Mouse (Mus musculus): ENCODE measurements around the gene Slc25a4. TPM values are rescaled to one million over a fixed set of nuclear protein-coding genes. Genes with fewer than 3 reads are reported as not detected.

The Slc25a4 gene
- polyA plus RNA-seq, 1 experiment from 2014 or later = 541 TPM

GRCm38 (mm10) chr8:46226622-46227021 is 15.5 kb upstream of the Slc25a4 start:
- H3K27ac ChIP-seq = no peak overlapping the region
- DNase-seq (ENCODE audit: low spot score) = no peak
- 93% methylated on average over 5 of the region's 5 CpGs for WGBS
- H3K27me3 ChIP-seq (ENCODE audit: insufficient read depth, poor library complexity, severe bottlenecking) = no peaks in the 10 kb centered on the region
- no peaks in the 10 kb centered on the region for H3K4me1 ChIP-seq (replicated peaks)
- no peak overlapping the region for H3K4me3 ChIP-seq
- no peaks in the 10 kb centered on the region for H3K36me3 ChIP-seq
- H3K9me3 ChIP-seq = no peaks in the 10 kb centered on the region

GRCm38 (mm10) chr8:46225501-46225900 is 14.4 kb upstream of the Slc25a4 start:
- no peaks in the 10 kb centered on the region for H3K9me3 ChIP-seq
- DNase-seq (ENCODE audit: low spot score) = no peak
- peaks cover 2% of the 10 kb centered on the region for H3K27me3 ChIP-seq (ENCODE audit: insufficient read depth, poor library complexity, severe bottlenecking)
- no peak overlapping the region for H3K27ac ChIP-seq
- no peaks in the 10 kb centered on the region for H3K4me1 ChIP-seq (replicated peaks)
- H3K36me3 ChIP-seq = no peaks in the 10 kb centered on the region
- 81% methylated on average over 3 of the region's 3 CpGs for WGBS
- H3K4me3 ChIP-seq = no peak overlapping the region

- peaks cover 6% of the 10 kb centered on the region for H3K4me1 ChIP-seq (replicated peaks)
- peaks cover 48% of the 10 kb centered on the region for H3K27me3 ChIP-seq (ENCODE audit: insufficient read depth, poor library complexity, severe bottlenecking)
- DNase-seq (ENCODE audit: low spot score) = no peak
- H3K27ac ChIP-seq = no peak overlapping the region
- 74% methylated on average over 3 of the region's 3 CpGs for WGBS
- H3K4me3 ChIP-seq = no peak overlapping the region
- H3K9me3 ChIP-seq = no peaks in the 10 kb centered on the region
- H3K36me3 ChIP-seq = no peaks in the 10 kb centered on the region
Observed at GRCm38 (mm10) chr8:46220566-46220965, 9.5 kb upstream of the Slc25a4 start.

- Histone ChIP-seq H3K4me3 (peak overlapping the region; percentile 45), H3K27me3 (ENCODE audit: insufficient read depth, poor library complexity, severe bottlenecking) (peaks cover 81% of the 10 kb centered on the region), H3K4me1 (replicated peaks) (peaks cover 14% of the 10 kb centered on the region), H3K36me3 (no peaks in the 10 kb centered on the region), H3K9me3 (no peaks in the 10 kb centered on the region), H3K27ac (peak overlapping the region; percentile 77)
- peak; percentile 70 for DNase-seq (ENCODE audit: low spot score)
- 3% methylated on average over 14 of the region's 14 CpGs for WGBS
Observed at GRCm38 (mm10) chr8:46216838-46217237, 5.8 kb upstream of the Slc25a4 start.

GRCm38 (mm10) chr8:46213971-46214480 is 2.9 kb upstream of the Slc25a4 start:
- H3K36me3 ChIP-seq = peaks cover 5% of the 10 kb centered on the region
- H3K4me3 ChIP-seq = no peak overlapping the region
- no peak for DNase-seq (ENCODE audit: low spot score)
- H3K4me1 ChIP-seq (replicated peaks) = peaks cover 40% of the 10 kb centered on the region
- H3K27me3 ChIP-seq (ENCODE audit: insufficient read depth, poor library complexity, severe bottlenecking) = peaks cover 64% of the 10 kb centered on the region
- 7% methylated on average over 2 of the region's 2 CpGs for WGBS
- H3K27ac ChIP-seq = no peak overlapping the region
- H3K9me3 ChIP-seq = no peaks in the 10 kb centered on the region

- WGBS = 46% methylated on average over 7 of the region's 7 CpGs
- H3K36me3 ChIP-seq = peaks cover 23% of the 10 kb centered on the region
- H3K27ac ChIP-seq = 0 out of 2 replicates have a peak overlapping the region, but pooled peaks have one; percentile 97
- H3K4me3 ChIP-seq = peak overlapping the region; percentile 86; the same call in 1 of the 2 replicates
- no peaks in the 10 kb centered on the region for H3K9me3 ChIP-seq
- peaks cover 48% of the 10 kb centered on the region for H3K4me1 ChIP-seq (replicated peaks)
- no peak for DNase-seq (ENCODE audit: low spot score)
- peaks cover 46% of the 10 kb centered on the region for H3K27me3 ChIP-seq (ENCODE audit: insufficient read depth, poor library complexity, severe bottlenecking)
Observed at GRCm38 (mm10) chr8:46212194-46212593, 1.1 kb upstream of the Slc25a4 start.

GRCm38 (mm10) chr8:46211611-46212071 is 557 bp upstream of the Slc25a4 start:
- Histone ChIP-seq H3K27ac (peak overlapping the region; percentile 97), H3K4me3 (peak overlapping the region; percentile 86), H3K9me3 (no peaks in the 10 kb centered on the region), H3K36me3 (peaks cover 29% of the 10 kb centered on the region), H3K27me3 (ENCODE audit: insufficient read depth, poor library complexity, severe bottlenecking) (peaks cover 42% of the 10 kb centered on the region), H3K4me1 (replicated peaks) (peaks cover 43% of the 10 kb centered on the region)
- DNase-seq (ENCODE audit: low spot score) = peak; percentile 26
- WGBS = 6% methylated on average over 13 of the region's 13 CpGs

- Histone ChIP-seq H3K4me3 (peak overlapping the region; percentile 86), H3K36me3 (peaks cover 54% of the 10 kb centered on the region)
Observed at GRCm38 (mm10) chr8:46209057-46209456, 2.0 kb downstream of the Slc25a4 start.

GRCm38 (mm10) chr8:46208354-46208753 is 2.7 kb downstream of the Slc25a4 start:
- H3K27me3 ChIP-seq (ENCODE audit: insufficient read depth, poor library complexity, severe bottlenecking) = peaks cover 10% of the 10 kb centered on the region
- DNase-seq (ENCODE audit: low spot score) = no peak
- 96% methylated on average over 12 of the region's 12 CpGs for WGBS
- H3K4me3 ChIP-seq = peak overlapping the region; percentile 86; the same call in 1 of the 2 replicates
- peaks cover 61% of the 10 kb centered on the region for H3K36me3 ChIP-seq
- H3K9me3 ChIP-seq = no peaks in the 10 kb centered on the region
- no peak overlapping the region for H3K27ac ChIP-seq
- peaks cover 40% of the 10 kb centered on the region for H3K4me1 ChIP-seq (replicated peaks)

More at GRCm38 (mm10) chr8:46209057-46209456, 2.0 kb downstream of the Slc25a4 start:
- WGBS = 86% methylated on average over 15 of the region's 15 CpGs
- Histone ChIP-seq H3K4me1 (replicated peaks) (peaks cover 42% of the 10 kb centered on the region), H3K27me3 (ENCODE audit: insufficient read depth, poor library complexity, severe bottlenecking) (peaks cover 17% of the 10 kb centered on the region), H3K9me3 (no peaks in the 10 kb centered on the region), H3K27ac (no peak overlapping the region)
- DNase-seq (ENCODE audit: low spot score) = no peak

GRCm38 (mm10) chr8:46206107-46206506 is 5.0 kb downstream of the Slc25a4 start:
- Histone ChIP-seq H3K27ac (no peak overlapping the region), H3K9me3 (no peaks in the 10 kb centered on the region), H3K4me3 (no peak overlapping the region), H3K36me3 (peaks cover 84% of the 10 kb centered on the region), H3K4me1 (replicated peaks) (peaks cover 26% of the 10 kb centered on the region), H3K27me3 (ENCODE audit: insufficient read depth, poor library complexity, severe bottlenecking) (no peaks in the 10 kb centered on the region)
- WGBS = 91% methylated on average over 6 of the region's 6 CpGs
- DNase-seq (ENCODE audit: low spot score) = no peak

GRCm38 (mm10) chr8:46204974-46205640 is 6.0 kb downstream of the Slc25a4 start:
- H3K27me3 ChIP-seq (ENCODE audit: insufficient read depth, poor library complexity, severe bottlenecking) = no peaks in the 10 kb centered on the region
- peaks cover 19% of the 10 kb centered on the region for H3K4me1 ChIP-seq (replicated peaks)
- WGBS = 81% methylated on average over 9 of the region's 9 CpGs
- H3K9me3 ChIP-seq = no peaks in the 10 kb centered on the region
- H3K27ac ChIP-seq = no peak overlapping the region
- H3K36me3 ChIP-seq = peaks cover 84% of the 10 kb centered on the region
- no peak overlapping the region for H3K4me3 ChIP-seq
- DNase-seq (ENCODE audit: low spot score) = no peak

GRCm38 (mm10) chr8:46204301-46204700 is 6.8 kb downstream of the Slc25a4 start:
- 89% methylated on average over 3 of the region's 3 CpGs for WGBS
- DNase-seq (ENCODE audit: low spot score) = no peak
- Histone ChIP-seq H3K4me1 (replicated peaks) (peaks cover 11% of the 10 kb centered on the region), H3K4me3 (no peak overlapping the region), H3K27me3 (ENCODE audit: insufficient read depth, poor library complexity, severe bottlenecking) (no peaks in the 10 kb centered on the region), H3K36me3 (peaks cover 83% of the 10 kb centered on the region), H3K9me3 (no peaks in the 10 kb centered on the region), H3K27ac (no peak overlapping the region)

- no peak overlapping the region for H3K27ac ChIP-seq
- no peaks in the 10 kb centered on the region for H3K4me1 ChIP-seq (replicated peaks)
- no peak for DNase-seq (ENCODE audit: low spot score)
- no peak overlapping the region for H3K4me3 ChIP-seq
- WGBS = 83% methylated on average over 6 of the region's 6 CpGs
- H3K27me3 ChIP-seq (ENCODE audit: insufficient read depth, poor library complexity, severe bottlenecking) = no peaks in the 10 kb centered on the region
- no peaks in the 10 kb centered on the region for H3K9me3 ChIP-seq
- H3K36me3 ChIP-seq = peaks cover 71% of the 10 kb centered on the region
Observed at GRCm38 (mm10) chr8:46202350-46202749, 8.7 kb downstream of the Slc25a4 start.
